Mouse (Mus musculus): ENCODE data around the gene Irgm1.

GRCm38 (mm10) chr11:48863808-48864207, 7.7 kb downstream of the Irgm1 start:
- no peak for TF ChIP-seq CTCF (IDR thresholded peaks at IDR 0.05; ENCODE audit: control insufficient read depth, insufficient read depth, insufficient replicate concordance, low read depth, low read length)
- no peak for TF ChIP-seq POLR2A (IDR thresholded peaks at IDR 0.05; ENCODE audit: control insufficient read depth, low read depth, low read length)
